Mouse (Mus musculus): ENCODE measurements at regions not wholly inside any gene's neighbourhood (a gene's known extent, or its start where the extent isn't known, plus 50 kb on each side); places are given as distances from the start of the nearest gene placed in this dataset.

DNA sequence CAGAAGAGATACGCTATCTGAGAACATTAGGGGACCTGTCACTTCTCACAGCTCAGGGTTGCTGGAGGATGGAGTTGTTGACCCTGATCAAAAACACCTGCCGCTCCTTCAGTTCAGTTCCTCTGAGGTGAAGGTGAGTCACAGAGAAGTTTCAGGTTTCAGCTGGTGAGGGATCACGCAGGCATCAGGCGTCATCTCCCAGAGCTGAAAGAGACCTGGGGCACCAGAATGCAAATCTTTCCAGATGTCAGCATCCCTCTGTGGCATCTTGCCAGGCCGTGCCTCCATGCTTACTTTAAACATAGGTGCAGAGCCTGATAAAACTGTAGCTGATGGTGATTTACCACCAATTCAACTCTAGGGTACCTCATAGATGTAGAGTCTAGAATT lies 210.4 kb upstream of the Igfbp3 start:
- TF ChIP-seq EP300 (optimal IDR thresholded peaks at IDR 0.05) (no peak), CTCF (IDR thresholded peaks at IDR 0.05; ENCODE audit: low read depth) (no peak)
